ENCODE assay signal across 9 mouse cellular contexts in genomic region chr15:81352638-81353037, GRCm38 (mm10). TPM values are rescaled to one million over a fixed set of nuclear protein-coding genes. Genes with fewer than 3 reads are reported as not detected.
A peak's percentile ranks its signal among the peaks of the same experiment; 100 is the strongest.
DNase-seq lines count a peak whose midpoint lies in the region; ATAC-seq and TF ChIP-seq lines count a peak whose summit lies in the region.
"Had no signal": no experiment of that assay in that cellular context is flagged by ENCODE, and none has a peak within 500 bp of the region (broad histone marks: within the 10 kb centered on the region; RNA-seq: fewer than 3 reads in every experiment).

No protein-coding gene starts in this region.

- DNase-seq in kidney, adult 2 months: no peak
- DNase-seq in kidney, adult 9 months: no peak
- DNase-seq in thymus, adult 2 months: peak; percentile 6
- DNase-seq in thymus, postnatal 36 days: no peak
- peak; percentile 31 for DNase-seq in stomach, postnatal 0 days (ENCODE audit: low spot score)
- DNase-seq in testis, postnatal 14 days (ENCODE audit: low spot score): no peak
- DNase-seq: gastrocnemius, postnatal 10 days; heart, postnatal 10 days had no signal

- no peaks in the 10 kb centered on the region; the same call in 1 of the 2 replicates for H3K36me3 ChIP-seq in kidney, adult 2 months (ENCODE audit: control insufficient read depth, insufficient read depth, low read length)
- no peaks in the 10 kb centered on the region for H3K36me3 ChIP-seq in thymus, adult 2 months (ENCODE audit: control insufficient read depth, insufficient read depth, low read length)
- H3K36me3 ChIP-seq in stomach, postnatal 0 days (ENCODE audit: control insufficient read depth, insufficient read depth, low read length): no peaks in the 10 kb centered on the region

- WGBS in kidney, adult 2 months: 49% methylated on average over 1 of the region's 1 CpGs
- 63% methylated on average over 1 of the region's 1 CpGs for WGBS in thymus, adult 2 months
- 41% methylated on average over 1 of the region's 1 CpGs for WGBS in bone marrow, adult 2 months
- WGBS in stomach, postnatal 0 days: 52% methylated on average over 1 of the region's 1 CpGs

- no peak overlapping the region for H3K4me2 ChIP-seq in stomach, postnatal 0 days (replicated peaks; ENCODE audit: low read depth)

- H3K4me3 ChIP-seq in kidney, adult 2 months (ENCODE audit: insufficient read depth, low read depth, low read length): no peak overlapping the region
- H3K4me3 ChIP-seq in thymus, adult 2 months (ENCODE audit: control insufficient read depth, insufficient read depth, low read length): no peak overlapping the region
- no peak overlapping the region for H3K4me3 ChIP-seq in bone marrow, adult 2 months (replicated peaks; ENCODE audit: control insufficient read depth, low read depth, low read length)
- no peak overlapping the region for H3K4me3 ChIP-seq in stomach, postnatal 0 days (ENCODE audit: low read depth, low read length)

- H3K9ac ChIP-seq in stomach, postnatal 0 days (ENCODE audit: low read length): no peak overlapping the region

- no peak overlapping the region for H3K27ac ChIP-seq in kidney, adult 2 months (ENCODE audit: insufficient read depth, low read depth, low read length)
- H3K27ac ChIP-seq in thymus, adult 2 months (ENCODE audit: control insufficient read depth, insufficient read depth, low read length): no peak overlapping the region
- no peak overlapping the region for H3K27ac ChIP-seq in bone marrow, adult 2 months (ENCODE audit: control insufficient read depth, insufficient read depth, low read depth, low read length, poor library complexity)
- no peak overlapping the region for H3K27ac ChIP-seq in stomach, postnatal 0 days (replicated peaks)

- no peak for ATAC-seq in stomach, postnatal 0 days (ENCODE audit: low FRiP score, low TSS enrichment)

- peak; percentile 58 for TF ChIP-seq CTCF in kidney, adult 2 months (conservative IDR thresholded peaks at IDR 0.05; ENCODE audit: insufficient read depth, insufficient read length, low read depth, low read length)
- no peak for TF ChIP-seq CTCF in thymus, adult 2 months (IDR thresholded peaks at IDR 0.05; ENCODE audit: borderline replicate concordance, control insufficient read depth, extremely low read depth, insufficient read depth, low read length, poor library complexity)
- peak; percentile 28; the same call in 1 of the 2 replicates for TF ChIP-seq CTCF in bone marrow, adult 2 months (IDR thresholded peaks at IDR 0.05; ENCODE audit: control insufficient read depth, insufficient read depth, low read length)
- TF ChIP-seq CTCF in stomach, postnatal 0 days (IDR thresholded peaks at IDR 0.05; ENCODE audit: low read depth): peak; percentile 62

- no peak for TF ChIP-seq POLR2A in kidney, adult 2 months (IDR thresholded peaks at IDR 0.05; ENCODE audit: low read depth, low read length)
- no peak for TF ChIP-seq POLR2A in thymus, adult 2 months (IDR thresholded peaks at IDR 0.05; ENCODE audit: control insufficient read depth, extremely low read depth, insufficient read depth, low read length, poor library complexity)
- TF ChIP-seq POLR2A in bone marrow, adult 2 months (IDR thresholded peaks at IDR 0.05; ENCODE audit: borderline replicate concordance, control insufficient read depth, low read depth, low read length): no peak

- H3K27me3 ChIP-seq in kidney, adult 2 months (replicated peaks; ENCODE audit: control insufficient read depth, insufficient read depth, low read length): no peaks in the 10 kb centered on the region
- no peaks in the 10 kb centered on the region for H3K27me3 ChIP-seq in thymus, adult 2 months (ENCODE audit: control insufficient read depth, insufficient read depth, low read length)
- H3K27me3 ChIP-seq in stomach, postnatal 0 days (ENCODE audit: control insufficient read depth, insufficient read depth, low read length): no peaks in the 10 kb centered on the region

- H3K4me1 ChIP-seq in kidney, adult 2 months (ENCODE audit: control insufficient read depth, insufficient read depth, low read length): peaks cover 19% of the 10 kb centered on the region; the same call in 1 of the 2 replicates
- H3K4me1 ChIP-seq in thymus, adult 2 months (replicated peaks; ENCODE audit: control insufficient read depth, insufficient read depth, low read length): no peaks in the 10 kb centered on the region
- H3K4me1 ChIP-seq in bone marrow, adult 2 months (ENCODE audit: control insufficient read depth, insufficient read depth, low read length): no peaks in the 10 kb centered on the region
- H3K4me1 ChIP-seq in stomach, postnatal 0 days (replicated peaks; ENCODE audit: control insufficient read depth, insufficient read depth): no peaks in the 10 kb centered on the region

- H3K9me3 ChIP-seq in stomach, postnatal 0 days (ENCODE audit: control insufficient read depth, low read length): no peaks in the 10 kb centered on the region

- TF ChIP-seq EP300 in stomach, postnatal 0 days (optimal IDR thresholded peaks at IDR 0.05): no peak

RNA-seq across cellular contexts. Expression of gene Slc25a17, which starts 8.0 kb away (rescaled TPM):
- polyA plus RNA-seq in kidney, adult 2 months (2012; rRNA removed): 78.3 and 78.6 TPM in 2 replicates
- 31.0 and 34.6 TPM in 2 replicates for polyA plus RNA-seq in thymus, adult 2 months (2012; rRNA removed)
- 12.4 and 13.7 TPM in 2 replicates for polyA plus RNA-seq in bone marrow, adult 2 months (2011; ENCODE audit: insufficient read depth, insufficient read length, low replicate concordance, missing spikeins)
- 84.6 and 85.1 TPM in 2 replicates for polyA plus RNA-seq in stomach, postnatal 0 days (2015; fragmentation: Nextera tagmentation; extraction: Ambion mirVana)

RNA-seq across cellular contexts. Expression of gene St13, which starts 47.2 kb away (rescaled TPM):
- 40.7 and 46.3 TPM in 2 replicates for polyA plus RNA-seq in kidney, adult 2 months (2012; rRNA removed)
- 20.5 and 22.4 TPM in 2 replicates for polyA plus RNA-seq in thymus, adult 2 months (2012; rRNA removed)
- 60.5 and 119 TPM in 2 replicates for polyA plus RNA-seq in bone marrow, adult 2 months (2011; ENCODE audit: insufficient read depth, insufficient read length, low replicate concordance, missing spikeins)
- 79.5 and 80.2 TPM in 2 replicates for polyA plus RNA-seq in stomach, postnatal 0 days (2015; fragmentation: Nextera tagmentation; extraction: Ambion mirVana)

RNA-seq across cellular contexts. Expression of gene Xpnpep3, which starts 47.3 kb away (rescaled TPM):
- polyA plus RNA-seq in kidney, adult 2 months (2012; rRNA removed): 9.6 and 10.7 TPM in 2 replicates
- polyA plus RNA-seq in thymus, adult 2 months (2012; rRNA removed): 15.9 and 18.0 TPM in 2 replicates
- polyA plus RNA-seq in bone marrow, adult 2 months (2011; ENCODE audit: insufficient read depth, insufficient read length, low replicate concordance, missing spikeins): 5.4 and 5.9 TPM in 2 replicates
- polyA plus RNA-seq in stomach, postnatal 0 days (2015; fragmentation: Nextera tagmentation; extraction: Ambion mirVana): 3.7 and 4.1 TPM in 2 replicates

RNA-seq across cellular contexts. Expression of gene Dnajb7, which starts 55.5 kb away (rescaled TPM):
- 0.06 TPM in 1 of 2 replicates, not detected in the other for polyA plus RNA-seq in kidney, adult 2 months (2012; rRNA removed)
- polyA plus RNA-seq in thymus, adult 2 months (2012; rRNA removed): not detected in 2 replicates
- polyA plus RNA-seq in bone marrow, adult 2 months (2011; ENCODE audit: insufficient read depth, insufficient read length, low replicate concordance, missing spikeins): not detected in 2 replicates
- polyA plus RNA-seq in stomach, postnatal 0 days (2015; fragmentation: Nextera tagmentation; extraction: Ambion mirVana): 0.56 and 0.70 TPM in 2 replicates

Comparison
In these comparisons a context has a peak if more than half of its experiments do, and no peak if none do; other contexts are left out.
1. DNase-seq: peak in thymus, adult 2 months (single experiment) and stomach, postnatal 0 days (single experiment); none in kidney, adult 2 months (single experiment), kidney, adult 9 months (single experiment), thymus, postnatal 36 days (0 of 2) and testis, postnatal 14 days (single experiment).